Mouse (Mus musculus): ENCODE results near the gene Sertad2.

DNA sequence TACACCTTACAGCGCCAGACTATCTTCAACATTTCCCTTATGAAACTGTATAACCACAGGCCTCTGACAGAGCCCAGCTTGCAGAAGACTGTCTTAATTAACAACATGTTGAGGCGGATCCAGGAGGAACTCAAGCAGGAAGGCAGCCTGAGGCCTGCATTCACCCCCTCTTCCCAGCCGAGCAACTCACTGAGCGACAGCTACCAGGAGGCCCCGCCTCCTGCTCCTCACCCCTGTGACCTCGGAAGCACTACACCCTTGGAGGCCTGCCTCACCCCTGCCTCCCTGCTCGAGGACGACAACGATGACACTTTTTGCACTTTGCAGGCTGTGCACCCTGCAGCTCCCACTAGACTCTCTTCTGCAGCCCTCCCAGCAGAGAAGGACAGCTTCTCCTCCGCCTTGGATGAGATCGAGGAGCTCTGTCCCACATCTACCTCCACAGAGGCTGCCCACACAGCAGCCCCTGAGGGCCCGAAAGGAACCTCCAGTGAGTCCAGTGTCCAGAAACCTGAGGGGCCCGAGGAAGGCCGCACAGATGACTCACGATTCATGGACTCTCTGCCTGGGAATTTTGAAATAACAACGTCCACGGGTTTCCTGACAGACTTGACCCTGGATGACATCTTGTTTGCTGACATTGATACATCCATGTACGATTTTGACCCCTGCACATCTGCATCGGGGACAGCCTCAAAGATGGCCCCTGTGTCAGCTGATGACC lies 105.0 kb downstream of the Sertad2 start:
- TF ChIP-seq FLI1 (IDR thresholded peaks at IDR 0.05; ENCODE audit: low read length) (no peak), GATA1 (IDR thresholded peaks at IDR 0.05; ENCODE audit: borderline replicate concordance, low read length) (no peak)

All from megakaryocyte, embryonic 14.5 days (primary cell).